Mouse (Mus musculus) frontal cortex, adult 2 months (tissue): ENCODE measurements around the gene Xndc1. TPM values are rescaled to one million over a fixed set of nuclear protein-coding genes. Genes with fewer than 3 reads are reported as not detected.
"Not testable (repeated sequence)": the region's sequence is repeated elsewhere in the genome, so short reads cannot be mapped to it uniquely, and the experiment has no call there.

Experiments used
- DNase-seq, 2 experiments: peaks; one replicate each; pipeline ENCODE4 v3.0.0; 2022; ENCODE audit warnings: low spot score in 1 of 2; ENCODE audit errors: extremely low spot score in 1 of 2
- polyA plus RNA-seq: library from polyadenylated mRNA; depleted of rRNA; stranded (reverse); fragments of >200 nt; gene quantifications from 2 replicates; pipeline ENCODE4 v1.2.3, GENCODE M21; 2012; rRNA removed

The Xndc1 gene
- 36.2 and 42.7 TPM in 2 replicates for polyA plus RNA-seq

- DNase-seq = peak; percentile 89 to 93
These were observed at the start of gene Xndc1, which contains the start of the genes Rnf121 and Xntrpc for GRCm38 (mm10) chr7:102065046-102065891. TSS of gene Xndc1 (plus strand) at chr7:102065511. TSS of gene Rnf121 (minus strand) at chr7:102065469. TSS of gene Xntrpc (plus strand) at chr7:102065713.

GRCm38 (mm10) chr7:102016936-102017335 lies 48.4 kb upstream of the Xndc1 start:
- no peak for DNase-seq

GRCm38 (mm10) chr7:102017452-102017851 lies 47.9 kb upstream of the Xndc1 start:
- DNase-seq = no peak

GRCm38 (mm10) chr7:102018034-102018433 lies 47.3 kb upstream of the Xndc1 start:
- no peak for DNase-seq

GRCm38 (mm10) chr7:102018590-102018989 lies 46.7 kb upstream of the Xndc1 start, which contains the start of gene Il18bp:
TSS of gene Il18bp (minus strand) at chr7:102018690.
- no peak for DNase-seq

- DNase-seq = no peak
These were observed 45.9 kb upstream of the Xndc1 start for GRCm38 (mm10) chr7:102019362-102019761.

GRCm38 (mm10) chr7:102020934-102021333 lies 44.4 kb upstream of the Xndc1 start:
- DNase-seq = not testable (repeated sequence)

- peak in 1 of 2 experiments; percentile 52 for DNase-seq
These were observed 41.5 kb upstream of the Xndc1 start for GRCm38 (mm10) chr7:102023821-102024220.

- no peak for DNase-seq
These were observed 39.9 kb upstream of the Xndc1 start for GRCm38 (mm10) chr7:102025187-102026119.

GRCm38 (mm10) chr7:102034904-102035303 lies 30.4 kb upstream of the Xndc1 start:
- no peak for DNase-seq

- DNase-seq = no peak
These were observed 29.8 kb upstream of the Xndc1 start for GRCm38 (mm10) chr7:102035534-102035933.

- peak in 1 of 2 experiments; percentile 44 for DNase-seq
These were observed 28.0 kb upstream of the Xndc1 start for GRCm38 (mm10) chr7:102037318-102037717.

GRCm38 (mm10) chr7:102042314-102042713 lies 23.0 kb upstream of the Xndc1 start:
- DNase-seq = no peak

GRCm38 (mm10) chr7:102048524-102048923 lies 16.8 kb upstream of the Xndc1 start:
- not testable (repeated sequence) for DNase-seq

- DNase-seq = no peak
These were observed 4.0 kb upstream of the Xndc1 start for GRCm38 (mm10) chr7:102061353-102061752.

- no peak for DNase-seq
These were observed 3.1 kb upstream of the Xndc1 start for GRCm38 (mm10) chr7:102062203-102062602.

- DNase-seq = no peak
These were observed 1.4 kb upstream of the Xndc1 start for GRCm38 (mm10) chr7:102063891-102064290.

GRCm38 (mm10) chr7:102064655-102065045 lies 661 bp upstream of the Xndc1 start:
- no peak for DNase-seq

GRCm38 (mm10) chr7:102066363-102066762 lies 1.1 kb downstream of the Xndc1 start:
- no peak for DNase-seq

- peak in 1 of 2 experiments; percentile 32 for DNase-seq
These were observed 11.5 kb downstream of the Xndc1 start for GRCm38 (mm10) chr7:102076714-102077296.
